Mouse (Mus musculus) Patski (cell line): ENCODE measurements around the gene Lamtor2. TPM values are rescaled to one million over a fixed set of nuclear protein-coding genes. Genes with fewer than 3 reads are reported as not detected.

Source experiments
- ATAC-seq: fragments of 100-300 bp; one replicate; pipeline ENCODE4 v1.8.0; 2021
- CTCF ChIA-PET: fragments of 350-600 bp; sonication (Branson Sonifier 250); formaldehyde crosslinking; loops from one replicate; lab custom pipeline; 2022; ENCODE audit warnings: inconsistent platforms; lab: Charles Lee
- POLR2A ChIA-PET: fragments of 350-600 bp; sonication (Branson Sonifier 250); formaldehyde crosslinking; loops from one replicate; lab custom pipeline; 2022; ENCODE audit warnings: antibody characterized with exemption, inconsistent platforms; lab: Charles Lee
- DNase-seq: peaks from one replicate; pipeline ENCODE4 v3.0.0-alpha.2; 2011; ENCODE audit warnings: low read depth, low spot score
- H3K27me3 ChIP-seq: fragments of 371-371 bp; one replicate; pipeline ENCODE4 v1.5.1; 2021
- CTCF ChIP-seq: fragments of 100-300 bp; IDR thresholded peaks from one replicate; pipeline ENCODE4 v1.5.1; 2021
- in situ Hi-C: fragments of 300-500 bp; cut with MboI; formaldehyde crosslinking; loops from 3 replicates; pipeline ENCODE4 v1.11.1; 2018; ENCODE audit warnings: low pct_unique_long_range_greater_than_20kb, mixed read lengths
- polyA plus RNA-seq: library from polyadenylated mRNA; unstranded; gene quantifications from one replicate; pipeline ENCODE4 v1.2.3, GENCODE M21; 2021

The Lamtor2 gene
- polyA plus RNA-seq, 1 experiment from 2014 or later, result 264 TPM

- POLR2A ChIA-PET, result interaction anchor here (0.5 to 2.3 kb wide), 13 partner anchors 9 to 195 kb away, joined by 3 to 6 read pairs (median 4); partner anchors contain the start of genes Smg5, Tmem79 and Ubqln4
- no peak for DNase-seq
- CTCF ChIA-PET, result interaction anchor here (1.6 to 23.7 kb wide), 3 partner anchors 10 to 47 kb away, joined by 5 to 484 read pairs (median 6); no protein-coding TSS in a partner anchor
- H3K27me3 ChIP-seq, result no peaks in the 10 kb centered on the region
- ATAC-seq, result peak; percentile 32
- in situ Hi-C loops, result no loop called here
- TF ChIP-seq CTCF, result no peak
Measured at GRCm38 (mm10) chr3:88531348-88532298, 21.3 kb downstream of the Lamtor2 start.

- in situ Hi-C loops, result no loop called here
- H3K27me3 ChIP-seq, result no peaks in the 10 kb centered on the region
- TF ChIP-seq CTCF, result no peak
- CTCF ChIA-PET, result interaction anchor here (0.9 to 23.7 kb wide), 9 partner anchors 9 to 123 kb away, joined by 3 to 484 read pairs (median 4); no protein-coding TSS in a partner anchor
- ATAC-seq, result no peak
- DNase-seq, result no peak
- POLR2A ChIA-PET, result interaction anchor here (1.0 to 2.3 kb wide), 9 partner anchors 10 to 194 kb away, joined by 3 to 9 read pairs (median 5); partner anchors contain the start of genes Smg5, Tmem79 and Ubqln4
Measured at GRCm38 (mm10) chr3:88530082-88530864, 22.6 kb downstream of the Lamtor2 start.

- in situ Hi-C loops, result no loop called here
- no peak for ATAC-seq
- no peaks in the 10 kb centered on the region for H3K27me3 ChIP-seq
- no peak for TF ChIP-seq CTCF
- ChIA-PET POLR2A (interaction anchor here (1.0 to 2.2 kb wide), 4 partner anchors 27 to 193 kb away, joined by 5 to 9 read pairs (median 6); partner anchors contain the start of genes Smg5 and Tmem79), CTCF (interaction anchor here (0.9 to 23.7 kb wide), 6 partner anchors 13 to 74 kb away, joined by 3 to 484 read pairs (median 4); no protein-coding TSS in a partner anchor)
- no peak for DNase-seq
Measured at GRCm38 (mm10) chr3:88529204-88530000, 23.5 kb downstream of the Lamtor2 start.

- ChIA-PET CTCF (interaction anchor here (23.7 kb wide), 1 partner anchor 44 kb away, joined by 484 read pairs; no protein-coding TSS in a partner anchor), POLR2A (no interaction called here)
- in situ Hi-C loops, result no loop called here
- H3K27me3 ChIP-seq, result no peaks in the 10 kb centered on the region
- DNase-seq (no peak), ATAC-seq (no peak)
- no peak for TF ChIP-seq CTCF
Measured at GRCm38 (mm10) chr3:88528646-88529045, 24.2 kb downstream of the Lamtor2 start.

- no peaks in the 10 kb centered on the region for H3K27me3 ChIP-seq
- CTCF ChIA-PET, result interaction anchor here (0.9 to 23.7 kb wide), 3 partner anchors 43 to 121 kb away, joined by 3 to 484 read pairs (median 5); no protein-coding TSS in a partner anchor
- TF ChIP-seq CTCF, result no peak
- ATAC-seq, result no peak
- POLR2A ChIA-PET, result interaction anchor here (0.7 to 0.9 kb wide), 3 partner anchors 24 to 149 kb away, joined by 3 read pairs; no protein-coding TSS in a partner anchor
- DNase-seq, result no peak
- in situ Hi-C loops, result no loop called here
Measured at GRCm38 (mm10) chr3:88527565-88527964, 25.3 kb downstream of the Lamtor2 start.

GRCm38 (mm10) chr3:88526157-88527131 lies 26.4 kb downstream of the Lamtor2 start:
- no peak for TF ChIP-seq CTCF
- POLR2A ChIA-PET, result interaction anchor here (0.7 to 3.4 kb wide), 6 partner anchors 23 to 118 kb away, joined by 3 to 13 read pairs (median 6); no protein-coding TSS in a partner anchor
- ATAC-seq (peak; percentile 60), DNase-seq (peak; percentile 81)
- CTCF ChIA-PET, result interaction anchor here (0.6 to 23.7 kb wide), 7 partner anchors 10 to 120 kb away, joined by 3 to 484 read pairs (median 5); no protein-coding TSS in a partner anchor
- H3K27me3 ChIP-seq, result no peaks in the 10 kb centered on the region
- in situ Hi-C loops, result no loop called here

GRCm38 (mm10) chr3:88525021-88525420 lies 27.9 kb downstream of the Lamtor2 start:
- no peak for TF ChIP-seq CTCF
- in situ Hi-C loops, result no loop called here
- CTCF ChIA-PET, result interaction anchor here (1.0 to 23.7 kb wide), 4 partner anchors 9 to 118 kb away, joined by 4 to 484 read pairs (median 5); no protein-coding TSS in a partner anchor
- no peaks in the 10 kb centered on the region for H3K27me3 ChIP-seq
- ATAC-seq (no peak), DNase-seq (no peak)
- POLR2A ChIA-PET, result interaction anchor here (1.2 to 3.4 kb wide), 4 partner anchors 22 to 117 kb away, joined by 3 to 13 read pairs (median 10); no protein-coding TSS in a partner anchor

- ChIA-PET CTCF (interaction anchor here (0.9 to 23.7 kb wide), 7 partner anchors 8 to 116 kb away, joined by 3 to 484 read pairs (median 13); partner anchors contain the start of gene Lmna), POLR2A (interaction anchor here (1.0 to 3.4 kb wide), 3 partner anchors 13 to 39 kb away, joined by 3 to 19 read pairs (median 13); no protein-coding TSS in a partner anchor)
- no peak for DNase-seq
- TF ChIP-seq CTCF, result no peak
- no peaks in the 10 kb centered on the region for H3K27me3 ChIP-seq
- ATAC-seq, result no peak
- in situ Hi-C loops, result loop anchor here (5.0 kb wide), 2 partner anchors 36 to 116 kb away; no protein-coding TSS in a partner anchor
Measured at GRCm38 (mm10) chr3:88523027-88523426, 29.8 kb downstream of the Lamtor2 start.
